Mouse (Mus musculus): ENCODE measurements at regions not wholly inside any gene's neighbourhood (a gene's known extent, or its start where the extent isn't known, plus 50 kb on each side); places are given as distances from the start of the nearest gene placed in this dataset.
A peak's percentile ranks its signal among the peaks of the same experiment; 100 is the strongest.

DNA sequence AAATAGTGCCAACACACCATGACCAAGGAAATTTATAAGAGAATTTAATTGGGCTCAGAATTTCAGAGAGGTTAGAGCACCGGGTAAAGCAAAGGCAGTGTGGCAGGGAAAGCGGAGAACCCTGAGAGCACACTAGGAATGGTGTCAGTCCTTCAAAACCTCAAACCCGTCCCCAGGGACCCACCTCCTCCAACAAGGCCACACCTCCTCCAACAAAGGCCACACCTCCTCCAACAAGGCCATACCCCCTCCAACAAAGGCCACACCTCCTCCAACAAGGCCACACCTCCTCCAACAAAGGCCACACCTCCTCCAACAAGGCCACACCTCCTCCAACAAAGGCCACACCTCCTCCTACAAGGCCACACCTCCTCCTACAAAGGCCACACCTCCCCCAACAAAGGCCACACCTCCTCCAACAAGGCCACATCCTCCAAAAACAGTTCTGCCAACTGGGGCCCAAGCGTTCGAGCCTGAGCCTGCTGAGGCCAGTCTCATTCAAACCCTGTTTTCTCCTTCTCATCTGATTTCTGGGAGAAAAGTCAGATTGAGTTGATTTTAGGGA is 109.8 kb upstream of the Zfp217 start:
- DNase-seq = no peak

DNA sequence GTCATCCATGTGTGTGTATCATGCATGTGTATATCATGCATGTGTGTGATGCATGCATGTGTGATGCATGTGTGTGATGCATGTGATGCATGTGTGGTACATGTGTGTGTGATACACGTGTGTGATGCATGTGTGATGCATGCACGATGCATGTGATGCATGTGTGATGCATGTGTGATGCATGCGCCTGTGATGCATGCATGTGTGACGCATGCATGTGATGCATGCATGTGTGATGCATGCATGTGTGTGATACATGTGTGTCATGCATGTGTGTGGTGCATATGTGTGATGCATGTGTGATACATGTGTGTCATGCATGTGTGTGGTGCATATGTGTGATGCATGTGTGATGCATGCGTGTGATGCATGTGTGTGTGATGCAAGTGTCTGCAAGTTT is 108.1 kb upstream of the Zfp217 start:
- no peak for DNase-seq

- no peak for DNase-seq
Observed at GRCm38 (mm10) chr2:170255533-170255932, 107.6 kb upstream of the Zfp217 start.

GRCm38 (mm10) chr2:170253681-170254440 is 106.0 kb upstream of the Zfp217 start:
- DNase-seq = no peak

DNA sequence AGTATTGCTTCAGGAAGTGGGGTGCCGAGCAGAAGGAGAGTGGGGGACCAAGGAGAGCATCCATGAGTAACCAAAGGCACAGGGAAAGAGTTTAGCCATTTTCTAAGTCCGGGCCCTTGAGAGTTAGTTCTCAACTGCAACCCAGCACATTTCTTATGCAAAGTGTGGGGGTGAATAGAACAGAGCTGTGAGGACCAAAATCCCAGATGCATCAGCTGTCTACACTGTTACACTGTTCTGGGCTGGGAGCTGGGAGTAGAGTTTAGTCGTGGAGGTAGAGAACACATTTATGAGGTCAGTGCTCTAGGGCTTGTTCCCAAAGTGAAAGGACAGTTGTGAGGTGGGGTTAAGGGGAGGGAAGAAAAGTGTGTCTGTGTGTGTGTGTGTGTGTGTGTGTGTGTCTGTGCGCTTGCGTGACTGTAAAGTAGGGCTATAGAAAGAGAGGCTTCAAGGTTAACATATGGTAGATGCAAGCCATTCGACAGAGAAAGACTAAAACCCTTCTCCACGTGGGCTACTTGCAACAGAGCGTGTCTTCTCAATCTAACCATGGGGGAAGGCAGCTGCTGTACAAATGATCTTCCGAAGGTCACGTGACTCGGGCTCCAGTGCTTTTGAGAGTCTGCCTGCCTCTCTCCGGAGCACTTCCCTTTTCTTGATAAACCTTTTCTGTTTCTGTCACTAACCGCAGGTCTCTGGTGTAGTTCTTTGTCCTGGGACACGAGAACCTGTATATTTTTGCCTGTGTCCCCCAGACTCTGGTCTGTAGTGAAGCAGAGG is 104.5 kb upstream of the Zfp217 start:
- DNase-seq = peak; percentile 37 to 43

DNA sequence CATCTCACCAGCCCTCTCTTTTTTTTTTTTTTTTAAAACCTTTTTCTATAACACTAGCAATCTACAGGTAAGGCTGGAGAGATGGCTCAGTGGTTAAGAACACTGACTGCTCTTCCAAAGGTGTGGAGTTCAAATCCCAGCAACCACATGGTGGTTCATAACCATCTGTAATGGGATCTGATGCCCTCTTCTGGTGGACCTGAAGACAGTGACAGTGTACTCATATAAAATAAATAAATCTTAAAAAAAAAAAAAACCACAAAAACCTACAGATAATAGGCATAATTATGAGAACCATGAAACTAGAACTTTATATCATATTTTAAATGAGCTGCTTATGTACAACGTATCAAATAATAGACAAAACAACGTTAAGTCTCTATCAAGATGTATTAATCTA is 102.8 kb upstream of the Zfp217 start:
- DNase-seq = no peak

GRCm38 (mm10) chr2:170247702-170248445 is 100.0 kb upstream of the Zfp217 start:
- DNase-seq = no peak

- DNase-seq = peak in 1 of 2 experiments; percentile 16
Observed at GRCm38 (mm10) chr2:170245637-170246341, 97.9 kb upstream of the Zfp217 start.

DNA sequence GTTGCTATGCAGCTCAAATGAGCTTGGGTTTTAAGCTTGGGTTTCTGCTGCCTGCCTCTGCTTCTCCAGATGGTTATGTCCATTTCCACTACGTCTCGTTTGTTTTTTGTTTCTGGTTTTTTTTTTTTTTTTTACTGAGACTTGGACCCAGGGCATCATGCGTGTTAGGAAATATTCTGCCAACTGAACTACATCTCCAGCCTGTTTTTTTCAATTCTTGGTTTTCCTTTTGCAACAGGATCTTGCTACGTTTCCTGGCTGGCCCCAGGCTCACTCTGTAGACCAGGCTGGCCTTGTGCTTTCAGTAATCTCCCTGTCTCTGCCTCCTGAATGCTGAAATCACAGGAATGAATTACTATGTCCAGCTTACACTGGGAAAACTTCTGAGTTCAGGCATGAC is 96.2 kb upstream of the Zfp217 start:
- no peak for DNase-seq

DNA sequence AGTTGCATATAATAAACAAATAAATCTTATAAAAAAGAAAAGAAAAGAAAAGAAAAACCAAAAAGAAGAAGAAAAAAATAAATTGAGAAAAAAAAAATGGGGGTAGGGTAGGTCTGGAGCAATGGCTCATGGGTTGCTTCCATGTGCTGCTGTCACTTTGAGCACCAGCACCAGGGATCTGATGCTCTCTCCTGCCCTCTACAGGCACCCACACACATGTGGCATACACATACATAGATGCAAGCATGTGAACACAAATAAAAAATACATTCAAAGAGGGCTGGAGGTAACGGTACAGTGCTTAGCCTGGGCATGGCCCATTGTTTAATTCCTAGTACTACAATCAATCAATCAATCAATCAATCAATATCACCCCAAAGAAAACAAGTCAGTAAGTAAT is 90.1 kb upstream of the Zfp217 start:
- peak; percentile 33 to 56 for DNase-seq

GRCm38 (mm10) chr2:170233426-170233825 is 85.5 kb upstream of the Zfp217 start:
- no peak for DNase-seq

DNA sequence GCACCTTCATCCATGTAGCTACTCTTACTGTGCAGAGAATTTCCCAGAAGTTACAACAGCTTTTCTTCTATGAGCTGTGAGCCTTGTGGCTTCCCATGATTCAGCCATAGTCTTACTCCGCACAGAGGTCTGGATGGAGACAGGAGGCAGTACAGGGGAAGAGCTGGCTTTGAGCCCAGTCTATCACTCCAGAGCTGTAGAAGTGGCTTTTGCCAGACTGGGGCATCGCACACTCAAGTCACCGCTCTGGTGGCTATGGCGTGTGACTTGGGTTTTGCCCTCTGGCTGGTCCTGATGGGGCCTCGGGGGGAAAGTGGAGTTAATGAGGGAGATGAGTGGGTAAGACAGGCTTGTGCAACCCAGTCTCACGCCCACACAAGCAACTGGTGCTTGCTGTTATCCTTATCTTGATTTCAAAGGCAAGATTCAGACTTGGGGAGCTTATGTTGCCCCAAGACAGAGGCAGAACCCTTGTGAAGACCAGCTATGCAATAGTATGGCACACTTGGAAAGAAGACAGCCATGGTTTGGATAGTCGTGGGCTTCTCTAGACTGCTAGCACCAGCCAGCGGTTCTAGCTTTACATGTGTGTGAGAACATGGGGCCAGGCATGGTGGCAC is 81.7 kb upstream of the Zfp217 start:
- no peak for DNase-seq

- no peak for DNase-seq
Observed at GRCm38 (mm10) chr2:170228318-170228994, 80.6 kb upstream of the Zfp217 start.

DNA sequence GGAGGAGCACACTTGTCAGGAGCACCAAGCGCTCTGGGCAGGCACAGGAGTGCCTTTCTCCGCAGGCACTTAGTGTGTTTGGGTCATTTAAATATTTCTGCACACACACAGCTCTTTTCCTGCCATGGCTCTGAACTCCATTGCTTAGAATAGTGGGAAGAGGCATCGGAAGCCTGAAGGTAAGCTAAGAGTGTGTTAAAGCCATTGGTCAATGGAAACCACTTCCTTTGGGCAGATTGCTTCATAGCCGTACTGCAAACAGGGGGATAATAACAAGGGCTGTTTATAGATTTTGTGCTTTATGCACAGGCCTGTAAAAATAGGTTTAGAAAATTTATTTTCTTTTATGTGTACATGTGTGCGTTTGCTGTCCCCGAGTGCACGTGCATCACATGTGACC is 76.0 kb upstream of the Zfp217 start:
- DNase-seq = no peak

DNA sequence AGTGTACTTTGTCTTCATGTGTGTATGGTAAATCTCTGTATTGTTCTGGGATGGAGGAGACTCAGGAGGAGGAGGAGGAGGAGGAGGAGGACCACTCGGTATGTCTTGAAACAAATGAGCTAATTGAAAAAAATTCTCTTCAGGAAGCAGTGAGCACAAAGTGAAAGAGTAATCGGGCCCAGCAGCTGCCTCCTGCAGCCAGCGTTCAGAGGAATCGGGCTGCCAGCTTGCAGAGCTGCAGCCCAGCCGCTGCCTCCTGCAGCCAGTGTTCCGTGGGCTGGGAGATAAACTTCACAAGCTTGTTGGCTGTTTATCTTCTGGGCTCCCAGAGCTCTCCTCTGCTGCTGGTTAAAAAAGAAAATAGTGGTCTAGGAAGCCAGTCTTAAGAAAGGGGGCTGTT is 74.9 kb upstream of the Zfp217 start:
- no peak for DNase-seq

DNA sequence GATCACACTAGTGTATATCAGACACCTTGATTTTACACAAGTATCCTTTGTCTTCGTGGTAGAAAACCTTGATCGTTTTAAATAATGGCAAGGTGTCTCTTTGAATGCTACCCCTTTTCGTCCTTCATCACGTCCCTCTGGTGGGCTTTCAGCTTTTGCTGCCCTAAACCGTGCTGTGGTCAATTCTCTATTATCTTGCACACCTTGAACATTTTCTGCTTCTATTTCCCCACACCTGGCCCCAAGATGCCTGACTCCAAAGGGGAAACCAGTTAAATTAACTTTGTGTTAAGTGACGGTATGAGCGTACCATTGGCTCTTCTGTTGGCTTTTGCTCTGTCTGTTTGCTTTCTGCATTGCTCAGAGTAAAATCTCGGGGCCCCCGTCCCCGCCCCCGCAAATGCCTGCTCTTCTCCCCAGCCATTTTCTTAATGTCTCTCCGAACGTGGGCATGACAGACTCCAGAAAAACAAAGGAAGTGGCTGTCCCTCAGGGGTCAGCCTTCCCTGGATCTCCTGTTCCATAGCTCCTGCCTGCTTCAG is 74.2 kb upstream of the Zfp217 start:
- no peak for DNase-seq

DNA sequence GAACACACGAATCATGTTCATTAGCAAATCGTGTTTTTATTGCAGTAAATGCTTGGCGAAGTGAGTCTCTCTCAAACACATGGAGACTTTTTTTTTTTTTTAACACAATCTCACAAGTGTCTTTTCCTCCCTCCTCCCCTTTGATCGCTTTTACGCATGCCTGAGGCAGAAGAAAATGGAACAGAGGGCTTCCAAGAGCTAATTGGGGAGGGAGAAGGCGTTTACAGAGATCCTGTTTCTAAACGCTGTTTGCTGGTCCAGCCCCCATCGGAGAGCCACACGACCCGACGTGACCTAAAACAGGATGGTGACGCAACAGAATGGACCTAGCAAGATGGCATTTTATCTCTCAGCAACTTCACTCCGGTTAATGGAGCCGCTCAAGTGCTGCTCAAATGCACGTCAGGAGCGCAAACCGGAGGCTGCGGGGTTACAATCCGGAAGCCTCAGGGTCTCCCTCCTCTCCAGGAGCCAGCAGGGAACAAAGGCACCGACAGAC is 73.0 kb upstream of the Zfp217 start:
- peak; percentile 44 to 48 for DNase-seq

- no peak for DNase-seq
Observed at GRCm38 (mm10) chr2:170220443-170220842, 72.5 kb upstream of the Zfp217 start.

DNA sequence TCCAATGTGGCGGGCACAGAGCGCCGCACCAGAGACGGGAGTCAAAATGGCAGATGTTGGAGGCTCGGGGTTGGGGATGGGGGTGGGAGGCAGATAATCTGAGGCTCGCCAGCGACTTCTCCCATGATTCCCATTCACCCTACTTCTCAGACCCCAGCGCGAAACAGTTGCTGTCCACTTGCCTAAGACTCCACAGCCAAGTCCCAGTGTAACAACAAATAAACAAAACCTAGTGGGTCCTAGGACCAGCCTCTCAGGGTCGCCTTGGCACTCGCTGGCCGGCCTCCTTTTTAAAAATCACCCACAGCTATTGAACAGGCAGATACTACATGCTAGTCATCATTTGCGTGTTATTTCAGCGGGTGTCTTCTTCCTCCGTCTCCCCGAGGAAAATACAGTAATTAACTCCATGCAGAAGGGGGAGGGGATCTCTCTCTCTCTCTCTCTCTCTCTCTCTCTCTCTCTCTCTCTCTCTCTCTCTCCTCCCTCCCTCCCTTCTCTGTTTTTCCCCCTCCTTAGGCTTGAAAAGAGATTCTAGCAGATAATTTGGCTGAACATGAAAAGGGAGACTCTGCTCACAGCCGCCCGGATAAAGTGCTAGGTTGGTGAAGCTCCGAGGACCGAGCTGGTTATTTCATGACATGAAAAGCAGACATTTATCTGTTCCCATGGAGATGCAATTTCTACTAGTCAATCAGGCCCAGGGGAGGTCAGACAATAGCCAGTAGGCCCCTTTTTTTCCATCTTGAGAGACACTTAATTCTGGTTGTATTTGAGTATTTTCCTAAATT is 71.9 kb upstream of the Zfp217 start:
- DNase-seq = no peak

GRCm38 (mm10) chr2:170219161-170219581 is 71.3 kb upstream of the Zfp217 start:
- no peak for DNase-seq
